Mouse (Mus musculus): ENCODE data around the gene Nectin4. TPM values are rescaled to one million over a fixed set of nuclear protein-coding genes. Genes with fewer than 3 reads are reported as not detected.
"Not testable (repeated sequence)": the region's sequence is repeated elsewhere in the genome, so short reads cannot be mapped to it uniquely, and the experiment has no call there.

The Nectin4 gene
- 1.0 and 2.6 TPM in 2 replicates for polyA plus RNA-seq (2014; fragmentation: Nextera tagmentation; extraction: Ambion mirVana)

DNA sequence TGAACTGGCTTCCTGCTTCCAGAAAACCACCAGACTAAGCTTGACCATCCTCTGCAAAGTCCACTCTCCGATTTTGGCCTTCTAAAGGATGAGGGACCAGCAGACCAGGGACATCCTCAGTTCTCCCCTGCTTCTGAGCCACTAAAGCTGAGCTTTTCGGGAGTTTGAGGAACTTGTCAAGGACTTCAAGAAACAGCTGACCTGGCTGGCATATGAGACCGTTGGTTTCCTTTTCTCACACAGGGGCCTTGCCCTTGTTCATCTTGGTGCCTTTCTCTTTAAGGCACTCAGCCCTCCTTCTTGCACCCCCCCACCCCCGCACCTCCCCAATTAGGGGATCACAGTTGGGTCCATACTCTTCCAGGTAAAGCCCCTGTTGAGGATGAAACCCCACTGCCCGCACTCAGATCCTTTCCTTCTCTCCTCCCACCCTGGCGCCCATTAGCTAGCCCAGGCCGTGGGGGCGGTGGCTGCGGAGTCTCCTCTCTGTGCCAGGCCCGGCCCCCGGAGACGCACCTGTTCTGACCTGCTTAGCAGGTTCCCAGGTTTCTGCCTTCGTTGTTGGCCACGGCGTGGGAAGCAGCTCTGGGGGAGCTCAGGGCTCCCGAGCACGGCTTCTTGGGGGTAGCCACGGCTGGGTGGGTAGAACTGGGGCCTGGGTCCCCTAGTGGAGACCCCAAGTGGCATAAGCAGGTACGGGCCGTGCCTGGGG lies at the start of gene Nectin4:
Gene Nectin4, plus strand, starts transcription at position 255 of the 712 bp plus-strand sequence.
- Histone ChIP-seq H3K9me3 (ENCODE audit: control insufficient read depth, low read length) (no peaks in the 10 kb centered on the region), H3K27ac (ENCODE audit: low read depth, low read length) (no peak within 1 kb of the TSS), H3K27me3 (ENCODE audit: control insufficient read depth, insufficient read depth, low read length) (no peaks in the 10 kb centered on the region), H3K4me2 (replicated peaks; ENCODE audit: low read depth, low read length) (peak within 1 kb of the TSS; percentile 27), H3K4me3 (ENCODE audit: low read length) (peak within 1 kb of the TSS; percentile 12; the same call in 1 of the 2 replicates), H3K36me3 (ENCODE audit: control insufficient read depth, insufficient read depth, low read length) (no peaks in the 10 kb centered on the region), H3K9ac (ENCODE audit: low read depth, low read length) (peak within 1 kb of the TSS; percentile 40; the same call in 1 of the 2 replicates), H3K4me1 (ENCODE audit: control insufficient read depth, insufficient read depth, low read length) (0 out of 2 replicates have a peak, but pooled peaks cover 6% of the 10 kb centered on the region)
- ATAC-seq (ENCODE audit: low FRiP score, low TSS enrichment): peak; percentile 20; the same call in 1 of the 2 replicates
- WGBS: 29% methylated on average over 20 of the region's 20 CpGs

DNA sequence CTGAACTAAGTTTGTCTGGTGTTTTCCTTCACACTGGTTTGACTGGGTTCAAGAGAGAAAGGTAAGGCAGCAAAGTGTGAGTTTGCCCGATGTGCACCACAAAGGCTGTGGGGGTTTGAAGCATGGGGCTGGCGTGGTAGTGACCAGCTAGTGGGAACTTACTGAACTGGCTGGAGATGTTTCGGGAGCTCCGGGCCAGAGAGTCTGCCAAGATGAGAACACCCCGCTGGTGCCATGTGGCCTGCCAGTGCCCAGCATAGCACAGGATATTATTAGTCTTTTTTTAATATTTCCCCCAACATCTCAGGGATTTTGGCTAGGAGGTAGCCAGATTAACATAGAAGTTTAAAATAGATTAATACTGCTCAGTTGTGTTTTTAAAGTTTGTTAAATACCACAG lies 49.7 kb upstream of the Nectin4 start:
- whole genome bisulfite sequencing: 19% methylated on average over 5 of the region's 5 CpGs
- H3K4me2 ChIP-seq (replicated peaks; ENCODE audit: low read depth, low read length): peak overlapping the region; percentile 32
- H3K4me3 ChIP-seq (ENCODE audit: low read length): peak overlapping the region; percentile 18

DNA sequence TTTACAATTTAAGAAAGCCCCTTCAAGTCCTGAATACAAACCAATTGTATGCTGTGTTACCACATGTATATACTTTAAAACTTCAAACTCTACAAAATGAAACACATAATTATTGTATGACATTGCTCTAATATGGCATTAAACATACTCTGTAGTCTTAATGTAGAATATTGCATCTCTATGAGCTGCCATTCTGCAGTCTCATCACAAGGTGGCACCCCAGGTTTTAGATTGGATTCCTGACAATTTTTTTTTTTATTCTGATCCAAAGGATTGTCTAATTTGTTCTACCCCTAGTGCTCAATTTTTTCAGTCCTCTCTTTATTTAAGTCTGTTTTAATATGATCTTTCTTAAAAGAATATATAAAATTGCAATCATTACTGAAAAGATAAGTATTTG lies 48.5 kb upstream of the Nectin4 start:
- no peaks in the 10 kb centered on the region for H3K36me3 ChIP-seq (ENCODE audit: control insufficient read depth, insufficient read depth, low read length)
- no peak for ATAC-seq (ENCODE audit: low FRiP score, low TSS enrichment)
- no peaks in the 10 kb centered on the region for H3K27me3 ChIP-seq (ENCODE audit: control insufficient read depth, insufficient read depth, low read length)
- no peak overlapping the region for H3K9ac ChIP-seq (ENCODE audit: low read depth, low read length)
- no peaks in the 10 kb centered on the region for H3K9me3 ChIP-seq (ENCODE audit: control insufficient read depth, low read length)
- no peak overlapping the region for H3K27ac ChIP-seq (ENCODE audit: low read depth, low read length)
- H3K4me2 ChIP-seq (replicated peaks; ENCODE audit: low read depth, low read length): no peak overlapping the region
- no peaks in the 10 kb centered on the region for H3K4me1 ChIP-seq (ENCODE audit: control insufficient read depth, insufficient read depth, low read length)
- no peak overlapping the region for H3K4me3 ChIP-seq (ENCODE audit: low read length)

More for the DNA sequence above, 49.7 kb upstream of the Nectin4 start:
- Histone ChIP-seq H3K9me3 (ENCODE audit: control insufficient read depth, low read length) (no peaks in the 10 kb centered on the region), H3K36me3 (ENCODE audit: control insufficient read depth, insufficient read depth, low read length) (no peaks in the 10 kb centered on the region), H3K27ac (ENCODE audit: low read depth, low read length) (no peak overlapping the region), H3K27me3 (ENCODE audit: control insufficient read depth, insufficient read depth, low read length) (no peaks in the 10 kb centered on the region), H3K9ac (ENCODE audit: low read depth, low read length) (peak overlapping the region; percentile 25; the same call in 1 of the 2 replicates), H3K4me1 (ENCODE audit: control insufficient read depth, insufficient read depth, low read length) (no peaks in the 10 kb centered on the region)
- ATAC-seq (ENCODE audit: low FRiP score, low TSS enrichment): peak; percentile 29; the same call in 1 of the 2 replicates

DNA sequence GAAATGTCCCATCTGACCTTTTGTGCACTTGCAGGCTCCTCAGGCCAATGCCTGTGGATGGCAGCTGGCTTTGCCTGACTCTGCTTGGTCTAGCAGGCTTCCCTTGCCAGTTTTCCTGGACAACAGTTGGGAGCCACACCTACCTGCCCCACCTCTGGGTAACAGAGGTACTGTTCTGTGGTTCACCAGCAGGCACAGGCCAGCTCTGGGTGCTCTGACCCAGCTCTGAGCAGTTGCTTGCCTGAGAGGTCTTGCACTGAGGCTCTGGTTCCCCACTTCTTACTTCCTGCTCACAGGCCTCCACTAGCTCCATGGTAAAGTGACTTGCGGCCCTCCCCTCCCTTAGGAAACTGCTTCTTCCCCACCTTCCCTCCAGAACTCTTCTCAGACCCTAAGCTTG lies 47.9 kb upstream of the Nectin4 start:
- no peak overlapping the region for H3K4me2 ChIP-seq (replicated peaks; ENCODE audit: low read depth, low read length)

DNA sequence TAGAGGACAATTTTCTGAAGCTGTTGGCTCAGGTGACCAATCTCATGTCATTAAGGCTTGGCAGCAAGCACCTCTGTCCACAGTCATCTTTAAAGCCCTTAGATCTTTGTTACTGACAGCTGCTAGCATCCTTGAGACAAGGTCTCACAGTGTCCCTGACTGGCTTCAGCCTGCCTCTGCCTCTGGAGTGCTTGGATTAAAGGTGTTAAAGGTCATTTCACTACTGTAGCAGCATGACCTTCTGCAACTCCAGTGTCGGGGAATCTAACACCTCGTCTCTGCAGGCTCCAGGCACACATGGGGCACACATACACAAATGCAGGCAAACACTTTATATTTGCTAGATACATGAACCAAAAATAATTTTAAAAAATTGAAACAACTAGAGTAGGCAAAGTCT lies 44.3 kb upstream of the Nectin4 start:
- H3K9me3 ChIP-seq (ENCODE audit: control insufficient read depth, low read length): no peaks in the 10 kb centered on the region
- ATAC-seq (ENCODE audit: low FRiP score, low TSS enrichment): no peak
- no peak overlapping the region for H3K9ac ChIP-seq (ENCODE audit: low read depth, low read length)
- no peaks in the 10 kb centered on the region for H3K36me3 ChIP-seq (ENCODE audit: control insufficient read depth, insufficient read depth, low read length)
- H3K4me3 ChIP-seq (ENCODE audit: low read length): no peak overlapping the region
- no peak overlapping the region for H3K4me2 ChIP-seq (replicated peaks; ENCODE audit: low read depth, low read length)
- H3K4me1 ChIP-seq (ENCODE audit: control insufficient read depth, insufficient read depth, low read length): peaks cover 13% of the 10 kb centered on the region
- no peak overlapping the region for H3K27ac ChIP-seq (ENCODE audit: low read depth, low read length)
- WGBS: 60% methylated on average over 2 of the region's 2 CpGs
- no peaks in the 10 kb centered on the region for H3K27me3 ChIP-seq (ENCODE audit: control insufficient read depth, insufficient read depth, low read length)

More for the DNA sequence above, 47.9 kb upstream of the Nectin4 start:
- 65% methylated on average over 1 of the region's 1 CpGs for WGBS
- Histone ChIP-seq H3K4me1 (ENCODE audit: control insufficient read depth, insufficient read depth, low read length) (no peaks in the 10 kb centered on the region), H3K9me3 (ENCODE audit: control insufficient read depth, low read length) (no peaks in the 10 kb centered on the region), H3K27ac (ENCODE audit: low read depth, low read length) (no peak overlapping the region), H3K36me3 (ENCODE audit: control insufficient read depth, insufficient read depth, low read length) (no peaks in the 10 kb centered on the region), H3K9ac (ENCODE audit: low read depth, low read length) (no peak overlapping the region), H3K4me3 (ENCODE audit: low read length) (no peak overlapping the region), H3K27me3 (ENCODE audit: control insufficient read depth, insufficient read depth, low read length) (no peaks in the 10 kb centered on the region)
- ATAC-seq (ENCODE audit: low FRiP score, low TSS enrichment): peak; percentile 18; the same call in 1 of the 2 replicates

DNA sequence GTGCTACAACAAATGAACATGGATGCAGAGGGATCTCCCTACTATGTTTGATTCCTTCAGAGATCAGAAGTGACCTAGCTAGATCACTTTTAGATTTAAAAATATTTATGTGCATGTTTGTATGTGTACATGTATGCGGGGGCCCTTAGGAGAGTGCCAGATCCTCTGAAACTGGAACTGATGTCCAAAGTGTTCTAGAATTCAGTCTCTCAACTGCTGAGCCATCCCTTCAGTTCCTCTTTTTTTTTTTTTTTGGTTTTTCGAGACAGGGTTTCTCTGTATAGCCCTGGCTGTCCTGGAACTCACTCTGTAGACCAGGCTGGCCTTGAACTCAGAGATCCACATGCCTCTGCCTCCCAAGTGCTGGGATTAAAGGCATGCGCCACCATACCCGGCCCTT lies 43.3 kb upstream of the Nectin4 start:
- not testable (repeated sequence) for H3K27me3 ChIP-seq (ENCODE audit: control insufficient read depth, insufficient read depth, low read length)

DNA sequence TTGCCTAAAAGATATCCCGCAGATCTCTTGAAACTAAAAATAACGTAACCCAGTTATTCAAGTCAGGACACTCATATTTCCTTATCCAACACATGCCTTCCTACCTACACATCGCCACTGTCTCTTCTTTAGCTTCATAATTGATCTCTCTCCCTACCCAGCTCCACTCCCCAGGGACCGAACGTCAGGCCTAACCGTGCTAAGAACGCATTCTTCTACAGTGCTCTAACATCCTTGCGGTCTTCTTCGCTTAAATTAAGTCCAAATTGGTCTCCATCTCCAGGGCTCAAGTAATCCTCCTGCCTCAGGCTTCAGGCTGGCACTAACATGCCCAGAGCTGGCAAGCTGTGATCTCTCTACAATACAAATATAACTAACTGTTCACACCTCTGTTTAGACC lies 41.7 kb upstream of the Nectin4 start:
- no peaks in the 10 kb centered on the region for H3K27me3 ChIP-seq (ENCODE audit: control insufficient read depth, insufficient read depth, low read length)
- H3K9ac ChIP-seq (ENCODE audit: low read depth, low read length): peak overlapping the region; percentile 93; the same call in 1 of the 2 replicates
- peaks cover 21% of the 10 kb centered on the region for H3K4me1 ChIP-seq (ENCODE audit: control insufficient read depth, insufficient read depth, low read length)
- WGBS: 30% methylated on average over 9 of the region's 9 CpGs
- peak overlapping the region; percentile 76 for H3K4me2 ChIP-seq (replicated peaks; ENCODE audit: low read depth, low read length)
- H3K36me3 ChIP-seq (ENCODE audit: control insufficient read depth, insufficient read depth, low read length): peaks cover 4% of the 10 kb centered on the region
- no peak for ATAC-seq (ENCODE audit: low FRiP score, low TSS enrichment)
- H3K4me3 ChIP-seq (ENCODE audit: low read length): peak overlapping the region; percentile 87
- H3K27ac ChIP-seq (ENCODE audit: low read depth, low read length): peak overlapping the region; percentile 99; the same call in 1 of the 2 replicates
- no peaks in the 10 kb centered on the region for H3K9me3 ChIP-seq (ENCODE audit: control insufficient read depth, low read length)

More for the DNA sequence above, 43.3 kb upstream of the Nectin4 start:
- H3K4me3 ChIP-seq (ENCODE audit: low read length); H3K27ac ChIP-seq (ENCODE audit: low read depth, low read length); H3K36me3 ChIP-seq (ENCODE audit: control insufficient read depth, insufficient read depth, low read length); H3K9me3 ChIP-seq (ENCODE audit: control insufficient read depth, low read length); H3K4me2 ChIP-seq (replicated peaks; ENCODE audit: low read depth, low read length); H3K9ac ChIP-seq (ENCODE audit: low read depth, low read length); ATAC-seq (ENCODE audit: low FRiP score, low TSS enrichment): not testable (repeated sequence)
- peaks cover 21% of the 10 kb centered on the region for H3K4me1 ChIP-seq (ENCODE audit: control insufficient read depth, insufficient read depth, low read length)
- 84% methylated on average over 4 of the region's 4 CpGs for WGBS

DNA sequence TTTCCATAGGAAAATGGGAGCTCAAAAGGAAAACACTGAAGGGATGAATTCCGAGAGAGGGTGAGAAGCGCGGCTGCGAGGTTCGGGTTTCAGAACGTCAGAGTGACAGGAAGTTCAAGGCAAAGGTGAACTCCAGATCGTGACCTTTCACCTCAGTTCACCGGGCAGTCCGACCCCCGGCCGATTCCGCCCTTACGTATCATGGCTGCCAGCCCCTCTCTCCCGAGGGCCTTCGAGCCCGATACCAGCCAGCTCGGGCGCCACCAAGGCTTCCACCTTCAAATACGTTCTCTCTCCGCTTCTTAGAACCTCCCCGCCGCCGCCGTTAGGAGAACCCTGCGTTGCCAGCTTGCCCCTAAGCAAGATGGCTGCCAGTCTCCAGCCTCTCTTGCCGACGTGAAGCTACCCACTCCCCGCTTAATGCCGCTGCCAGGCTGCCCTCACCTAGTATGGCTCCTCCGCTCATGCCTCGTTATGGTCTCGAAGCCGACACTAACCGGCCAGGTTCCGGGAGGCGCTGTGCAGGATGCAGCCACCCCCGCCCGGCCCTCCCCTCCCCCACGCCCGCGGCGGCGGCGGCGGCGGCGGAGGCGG lies 41.0 kb upstream of the Nectin4 start, which contains the start of gene Dedd:
Gene Dedd, plus strand, starts transcription at position 307 of the 594 bp plus-strand sequence.
- H3K27ac ChIP-seq (ENCODE audit: low read depth, low read length): peak within 1 kb of the TSS; percentile 99
- peak within 1 kb of the TSS; percentile 87 for H3K4me3 ChIP-seq (ENCODE audit: low read length)
- no peaks in the 10 kb centered on the region for H3K9me3 ChIP-seq (ENCODE audit: control insufficient read depth, low read length)
- peak within 1 kb of the TSS; percentile 76 for H3K4me2 ChIP-seq (replicated peaks; ENCODE audit: low read depth, low read length)
- peaks cover 8% of the 10 kb centered on the region for H3K36me3 ChIP-seq (ENCODE audit: control insufficient read depth, insufficient read depth, low read length)
- peaks cover 21% of the 10 kb centered on the region for H3K4me1 ChIP-seq (ENCODE audit: control insufficient read depth, insufficient read depth, low read length)
- H3K9ac ChIP-seq (ENCODE audit: low read depth, low read length): peak within 1 kb of the TSS; percentile 93
- no peaks in the 10 kb centered on the region for H3K27me3 ChIP-seq (ENCODE audit: control insufficient read depth, insufficient read depth, low read length)
- WGBS: under 1% methylated on average over 39 of the region's 48 CpGs
- peak; percentile 92 for ATAC-seq (ENCODE audit: low FRiP score, low TSS enrichment)

Measured in kidney, embryonic 14.5 days (tissue).